Mouse (Mus musculus) limb, embryonic 10.5 days (tissue): ENCODE data around the gene Gal3st2b. TPM values are rescaled to one million over a fixed set of nuclear protein-coding genes. Genes with fewer than 3 reads are reported as not detected.
"Not testable (repeated sequence)": the region's sequence is repeated elsewhere in the genome, so short reads cannot be mapped to it uniquely, and the experiment has no call there.

Experiments used
- DNase-seq: peaks from one replicate; pipeline ENCODE4 v3.0.0-alpha.2; 2017; ENCODE audit warnings: low spot score
- H3K27ac ChIP-seq: fragments of 300-500 bp; sonication (generic); 2 replicates; pipeline ENCODE4 v1.5.1; 2016; ENCODE audit warnings: mild to moderate bottlenecking
- H3K27me3 ChIP-seq: fragments of 300-500 bp; sonication (generic); 2 replicates; pipeline ENCODE4 v1.6.1; 2016; ENCODE audit warnings: low read depth, mild to moderate bottlenecking; ENCODE audit not compliant: poor library complexity, severe bottlenecking
- H3K36me3 ChIP-seq: fragments of 300-500 bp; sonication (generic); 2 replicates; pipeline ENCODE4 v1.6.1; 2016; ENCODE audit warnings: mild to moderate bottlenecking, moderate library complexity
- H3K4me1 ChIP-seq: fragments of 300-500 bp; sonication (generic); 2 replicates; pipeline ENCODE4 v1.6.1; 2016
- H3K4me3 ChIP-seq: fragments of 300-500 bp; sonication (generic); 2 replicates; pipeline ENCODE4 v1.5.1; 2016; ENCODE audit warnings: mild to moderate bottlenecking, moderate library complexity
- H3K9me3 ChIP-seq: fragments of 300-500 bp; sonication (generic); replicated peaks from 2 replicates; pipeline ENCODE4 v1.6.1; 2016; ENCODE audit warnings: mild to moderate bottlenecking
- WGBS: fragments of 180-500 bp; shearing (Covaris S2); methylation state at CpG from one replicate; pipeline ENCODE4 v1.1.7; 2016; 5-methylcytosine and 5-hydroxymethylcytosine counted together
- polyA plus RNA-seq: library from polyadenylated mRNA; unstranded; fragments of >200 nt; fragmentation: Nextera tagmentation; extraction: Ambion mirVana; gene quantifications from 2 replicates; pipeline ENCODE4 v1.2.1, GENCODE M21; 2016

Gal3st2b gene
- polyA plus RNA-seq = not detected in 2 replicates

- not testable (repeated sequence) for H3K9me3 ChIP-seq, H3K27me3 ChIP-seq, H3K27ac ChIP-seq, H3K36me3 ChIP-seq, H3K4me1 ChIP-seq, H3K4me3 ChIP-seq, DNase-seq
- 87% methylated on average over 2 of the region's 2 CpGs for WGBS
These were observed at the start of gene Gal3st2b for GRCm38 (mm10) chr1:93918011-93918410. TSS of gene Gal3st2b (plus strand) at chr1:93918311.

GRCm38 (mm10) chr1:93871594-93872105 lies 46.5 kb upstream of the Gal3st2b start:
- not testable (repeated sequence) for H3K4me3 ChIP-seq, H3K4me1 ChIP-seq, H3K9me3 ChIP-seq, DNase-seq, H3K27ac ChIP-seq, H3K36me3 ChIP-seq, H3K27me3 ChIP-seq
- 57% methylated on average over 1 of the region's 1 CpGs for WGBS

DNA sequence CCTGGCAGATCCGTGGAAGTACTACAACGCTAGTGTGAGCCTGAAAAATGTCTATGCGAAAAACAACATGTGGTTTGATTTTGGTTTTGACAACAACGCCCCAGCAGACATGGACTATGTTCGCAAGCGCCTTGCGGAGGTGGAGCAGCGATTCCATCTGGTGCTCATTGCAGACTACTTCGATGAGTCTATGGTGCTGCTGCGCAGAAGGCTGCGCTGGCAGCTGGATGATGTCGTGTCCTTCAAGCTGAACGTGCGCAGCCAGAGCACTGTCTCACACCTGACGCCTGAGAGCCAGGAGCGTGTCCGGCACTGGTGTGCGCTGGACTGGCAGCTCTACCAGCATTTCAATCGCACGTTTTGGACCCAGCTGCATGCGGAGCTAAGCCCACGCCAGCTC lies 43.7 kb upstream of the Gal3st2b start:
- DNase-seq, H3K36me3 ChIP-seq, H3K4me1 ChIP-seq, H3K27me3 ChIP-seq, H3K27ac ChIP-seq, H3K4me3 ChIP-seq, H3K9me3 ChIP-seq: not testable (repeated sequence)
- 96% methylated on average over 18 of the region's 22 CpGs for WGBS

GRCm38 (mm10) chr1:93881778-93882177 lies 36.3 kb upstream of the Gal3st2b start:
- not testable (repeated sequence) for H3K27me3 ChIP-seq, H3K27ac ChIP-seq, DNase-seq, H3K9me3 ChIP-seq, H3K36me3 ChIP-seq, H3K4me3 ChIP-seq, H3K4me1 ChIP-seq
- no CpG with 5 or more reads among the region's 11 CpGs for WGBS

GRCm38 (mm10) chr1:93890936-93891335 lies 27.2 kb upstream of the Gal3st2b start:
- not testable (repeated sequence) for H3K9me3 ChIP-seq, H3K27me3 ChIP-seq, H3K27ac ChIP-seq, H3K36me3 ChIP-seq, DNase-seq, H3K4me1 ChIP-seq, H3K4me3 ChIP-seq
- WGBS = 85% methylated on average over 1 of the region's 1 CpGs

- not testable (repeated sequence) for H3K9me3 ChIP-seq, DNase-seq, H3K27ac ChIP-seq, H3K4me3 ChIP-seq, H3K36me3 ChIP-seq, H3K4me1 ChIP-seq, H3K27me3 ChIP-seq
- WGBS = no CpG with 5 or more reads among the region's 1 CpGs
These were observed 20.7 kb upstream of the Gal3st2b start for GRCm38 (mm10) chr1:93897395-93897794.

GRCm38 (mm10) chr1:93901291-93901690 lies 16.8 kb upstream of the Gal3st2b start:
- H3K27ac ChIP-seq, H3K36me3 ChIP-seq, H3K9me3 ChIP-seq, H3K4me3 ChIP-seq, DNase-seq, H3K4me1 ChIP-seq, H3K27me3 ChIP-seq: not testable (repeated sequence)
- 88% methylated on average over 3 of the region's 5 CpGs for WGBS

- not testable (repeated sequence) for DNase-seq, H3K4me3 ChIP-seq, H3K9me3 ChIP-seq, H3K27ac ChIP-seq, H3K27me3 ChIP-seq, H3K36me3 ChIP-seq, H3K4me1 ChIP-seq
- 90% methylated on average over 3 of the region's 5 CpGs for WGBS
These were observed 11.4 kb upstream of the Gal3st2b start for GRCm38 (mm10) chr1:93906690-93907089.

DNA sequence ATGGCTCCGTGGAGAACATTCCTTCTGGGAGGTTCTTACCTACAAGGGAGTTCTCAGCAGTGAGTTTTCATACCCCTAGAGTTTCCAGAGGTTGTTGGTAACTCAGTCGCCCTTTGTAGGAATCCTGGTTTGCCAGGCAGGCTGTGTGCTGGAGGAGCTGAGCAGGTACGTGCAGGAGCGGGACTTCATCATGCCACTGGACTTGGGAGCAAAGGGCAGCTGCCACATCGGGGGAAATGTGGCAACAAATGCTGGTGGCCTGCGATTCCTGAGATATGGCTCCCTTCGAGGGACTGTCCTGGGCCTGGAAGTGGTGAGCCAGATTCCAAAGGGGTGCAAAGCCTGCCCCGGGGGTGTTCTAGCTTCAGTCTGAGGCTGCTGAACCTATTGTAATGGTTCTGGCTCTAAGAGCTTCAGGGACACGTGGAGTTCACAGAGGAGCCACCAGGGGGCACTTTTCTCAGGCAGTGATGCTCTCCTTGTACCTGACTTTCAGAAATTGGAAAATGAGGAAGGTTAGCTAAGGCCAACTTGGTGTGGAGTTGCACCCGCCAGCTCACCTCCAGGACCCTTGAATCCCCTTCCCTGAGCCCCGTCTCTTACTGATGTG lies 9.0 kb upstream of the Gal3st2b start:
- H3K4me3 ChIP-seq, H3K27me3 ChIP-seq, DNase-seq, H3K36me3 ChIP-seq, H3K9me3 ChIP-seq, H3K4me1 ChIP-seq, H3K27ac ChIP-seq: not testable (repeated sequence)
- no CpG with 5 or more reads among the region's 11 CpGs for WGBS

- WGBS = no CpG with 5 or more reads among the region's 2 CpGs
- not testable (repeated sequence) for H3K9me3 ChIP-seq, H3K27me3 ChIP-seq, DNase-seq, H3K4me3 ChIP-seq, H3K27ac ChIP-seq, H3K4me1 ChIP-seq, H3K36me3 ChIP-seq
These were observed 6.2 kb upstream of the Gal3st2b start for GRCm38 (mm10) chr1:93911877-93912276.

DNA sequence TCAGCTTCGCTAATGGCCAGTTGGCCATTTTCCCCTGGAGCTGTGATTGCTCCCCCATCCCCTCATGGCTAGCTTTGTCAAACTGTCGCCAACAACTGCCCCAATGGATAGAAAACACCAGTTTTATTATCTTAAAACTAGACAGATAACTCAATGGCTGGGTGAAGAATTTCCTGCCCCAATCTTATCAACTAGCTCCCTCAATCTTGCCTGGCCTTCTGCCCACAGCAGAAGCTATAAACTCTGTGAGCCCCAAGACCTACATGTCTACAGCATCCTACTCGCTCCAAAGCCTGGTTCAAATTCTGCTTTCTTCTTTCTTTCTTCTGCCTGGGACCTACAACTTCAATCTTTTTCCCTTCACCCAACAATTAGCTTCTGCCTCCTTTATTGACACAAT lies 951 bp upstream of the Gal3st2b start:
- H3K9me3 ChIP-seq, DNase-seq, H3K4me3 ChIP-seq, H3K27me3 ChIP-seq, H3K36me3 ChIP-seq, H3K27ac ChIP-seq, H3K4me1 ChIP-seq: not testable (repeated sequence)
- WGBS = 86% methylated on average over 3 of the region's 3 CpGs

DNA sequence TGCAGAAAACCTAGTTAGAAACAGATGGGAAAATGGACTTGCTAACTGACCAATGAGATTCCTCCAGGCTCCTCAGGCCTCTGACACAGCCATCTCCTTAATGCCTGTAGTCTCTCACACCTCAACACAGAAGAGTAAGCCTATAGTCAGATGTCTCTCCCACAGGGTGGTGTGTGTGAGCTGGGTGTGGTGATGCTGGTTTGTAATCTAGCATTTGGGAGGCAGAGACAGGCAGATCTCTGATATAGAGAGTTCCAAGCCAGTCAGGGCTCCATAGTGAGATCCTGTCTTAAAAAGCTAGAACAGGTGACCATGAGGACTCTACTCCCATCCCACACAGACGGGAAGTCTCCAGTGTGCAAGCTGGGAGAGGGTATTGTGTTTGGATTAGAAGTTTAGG lies 664 bp downstream of the Gal3st2b start:
- 90% methylated on average over 1 of the region's 1 CpGs for WGBS
- H3K36me3 ChIP-seq, H3K9me3 ChIP-seq, H3K27ac ChIP-seq, DNase-seq, H3K4me3 ChIP-seq, H3K4me1 ChIP-seq, H3K27me3 ChIP-seq: not testable (repeated sequence)

- WGBS = 83% methylated on average over 3 of the region's 3 CpGs
These were observed 1.2 kb downstream of the Gal3st2b start for GRCm38 (mm10) chr1:93919321-93919720.

DNA sequence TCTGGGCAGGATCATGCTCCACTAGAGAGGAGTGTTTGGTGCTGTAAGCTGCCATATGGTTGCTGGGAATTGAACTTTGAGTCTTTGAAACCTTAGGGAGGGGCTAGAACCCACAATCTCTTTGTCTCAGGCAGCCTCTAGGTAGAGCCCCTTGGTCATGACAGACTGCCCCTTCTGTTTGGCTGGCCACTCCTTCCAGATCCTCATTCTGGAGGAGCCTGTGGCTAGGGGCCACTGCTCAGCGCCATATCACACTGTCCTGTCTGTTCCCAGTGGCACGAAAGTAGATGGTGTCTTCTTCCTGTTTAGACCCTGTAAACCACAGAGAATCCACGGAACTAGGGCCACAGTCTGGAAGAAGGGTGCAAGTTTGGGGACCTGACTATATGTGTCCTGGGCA lies 4.5 kb downstream of the Gal3st2b start:
- H3K36me3 ChIP-seq, H3K9me3 ChIP-seq, H3K4me3 ChIP-seq, H3K4me1 ChIP-seq, H3K27me3 ChIP-seq, DNase-seq, H3K27ac ChIP-seq: not testable (repeated sequence)
- 83% methylated on average over 3 of the region's 3 CpGs for WGBS

More at GRCm38 (mm10) chr1:93919321-93919720, 1.2 kb downstream of the Gal3st2b start:
- DNase-seq, H3K27ac ChIP-seq, H3K27me3 ChIP-seq, H3K36me3 ChIP-seq, H3K4me1 ChIP-seq, H3K4me3 ChIP-seq, H3K9me3 ChIP-seq: not testable (repeated sequence)
